Mouse (Mus musculus) left cerebral cortex, adult 6 months (tissue): ENCODE measurements around the gene Mpdz. TPM values are rescaled to one million over a fixed set of nuclear protein-coding genes. Genes with fewer than 3 reads are reported as not detected.

ENCODE experiments used
- long read RNA-seq, 2 experiments: library from polyadenylated mRNA; unstranded; transcript quantifications; one replicate each; pipeline ENCODE4 v2.0.0; 2019 to 2020
- polyA plus RNA-seq: library from polyadenylated mRNA; unstranded; fragments of <200 nt; fragmentation: Nextera tagmentation; gene quantifications from 2 replicates; pipeline ENCODE4 v1.2.3, GENCODE M21; 2021

Gene Mpdz
- polyA plus RNA-seq: 5.6 and 7.6 TPM in 2 replicates
- long read RNA-seq, experiment 1, full-length matches to known transcripts: 1 of 17 reads
- long read RNA-seq, experiment 1, partial matches to known transcripts: 9 of 17 reads
- long read RNA-seq, experiment 1, other reads (novel, unspliced or antisense): 7 of 17 reads
- long read RNA-seq, experiment 2, partial matches to known transcripts: 14 of 19 reads
- long read RNA-seq, experiment 2, other reads (novel, unspliced or antisense): 5 of 19 reads

GRCm38 (mm10) chr4:81442078-81442981 lies at the start of gene Mpdz:
Mpdz (minus strand) TSS chr4:81442815.

